Mouse (Mus musculus) urinary bladder, postnatal 0 days (tissue): Measurements from ENCODE around the gene Dbr1. TPM values are rescaled to one million over a fixed set of nuclear protein-coding genes. Genes with fewer than 3 reads are reported as not detected.

Experiments
- polyA plus RNA-seq: library from polyadenylated mRNA; unstranded; fragments of >200 nt; fragmentation: Nextera tagmentation; extraction: Ambion mirVana; gene quantifications from 2 replicates; pipeline ENCODE4 v1.2.1, GENCODE M21; 2015

Dbr1 gene
- 12.3 and 13.8 TPM in 2 replicates for polyA plus RNA-seq

DNA sequence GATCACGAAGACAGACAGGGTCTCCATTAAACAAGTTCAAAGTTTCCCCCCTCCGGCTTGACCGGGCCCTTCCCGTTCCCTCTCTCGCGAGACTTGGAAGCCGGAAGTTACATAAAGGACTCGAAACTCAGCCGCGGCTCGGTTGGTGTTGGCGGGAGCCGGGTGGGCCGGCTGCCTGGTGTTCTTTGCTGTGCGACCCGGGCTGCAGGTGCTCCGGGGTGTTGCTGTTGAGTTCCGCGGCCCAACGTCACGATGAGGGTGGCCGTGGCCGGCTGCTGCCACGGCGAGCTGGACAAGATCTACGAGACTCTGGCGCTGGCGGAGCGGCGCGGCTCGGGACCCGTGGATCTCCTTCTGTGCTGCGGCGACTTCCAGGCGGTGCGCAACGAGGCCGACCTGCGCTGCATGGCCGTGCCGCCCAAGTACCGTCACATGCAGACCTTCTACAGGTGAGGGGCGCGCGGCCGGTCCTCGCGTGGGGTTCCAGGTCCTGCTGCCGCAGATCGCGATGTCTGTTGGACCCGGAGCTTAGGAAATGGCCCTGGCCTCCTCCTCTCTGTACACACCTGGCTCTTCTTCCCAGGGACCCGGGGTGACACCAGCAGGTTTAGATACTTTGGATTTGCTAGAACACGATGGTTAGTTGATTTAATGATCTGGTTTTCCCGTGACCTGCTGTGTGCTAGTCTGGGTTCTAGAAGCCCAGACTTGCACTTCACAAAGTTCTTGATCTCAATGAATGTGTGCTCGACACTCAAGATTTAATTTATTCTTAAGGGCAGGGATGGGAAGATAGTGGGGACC lies at the start of gene Dbr1:
Gene Dbr1 (plus strand): TSS at position 123 of the 804 bp plus-strand sequence.

GRCm38 (mm10) chr9:99568347-99569070 lies 7.1 kb upstream of the Dbr1 start, which contains the start of gene Armc8:
Armc8 (minus strand) TSS chr9:99568899.

GRCm38 (mm10) chr9:99612202-99612601 lies 36.6 kb downstream of the Dbr1 start, which contains the start of gene A4gnt:
A4gnt (plus strand) TSS chr9:99612502.

GRCm38 (mm10) chr9:99629281-99630011 lies 53.8 kb downstream of the Dbr1 start, which contains the start of gene Dzip1l:
Dzip1l (plus strand) TSS chr9:99629496.

Other genes with a start within 250 kb of the Dbr1 start
- 2.2 and 3.0 TPM in 2 replicates for gene Esyt3, start 217.2 kb upstream of the Dbr1 start, polyA plus RNA-seq
- 23.7 and 28.6 TPM in 2 replicates for gene Mras, start 138.4 kb upstream of the Dbr1 start, polyA plus RNA-seq
- gene Nme9, start 124.3 kb upstream of the Dbr1 start, polyA plus RNA-seq = not detected in 2 replicates
- gene Armc8, start 6.9 kb upstream of the Dbr1 start, polyA plus RNA-seq = 16.7 and 19.1 TPM in 2 replicates
- 0.37 and 0.56 TPM in 2 replicates for gene A4gnt, start 36.7 kb downstream of the Dbr1 start, polyA plus RNA-seq
- gene Dzip1l, start 53.7 kb downstream of the Dbr1 start, polyA plus RNA-seq = 11.1 and 13.5 TPM in 2 replicates
- 0.07 and 0.14 TPM in 2 replicates for gene Cldn18, start 141.5 kb downstream of the Dbr1 start, polyA plus RNA-seq